Mouse (Mus musculus) effector memory CD4-positive, alpha-beta T cell, adult 5 months (primary cell): ENCODE measurements around the gene Fv1. TPM values are rescaled to one million over a fixed set of nuclear protein-coding genes. Genes with fewer than 3 reads are reported as not detected.

Source experiments
- polyA plus RNA-seq: library from polyadenylated mRNA; unstranded; fragments of 100-300 nt; shearing (Covaris generic); gene quantifications from one replicate; pipeline ENCODE4 v1.2.1, GENCODE M21; 2017

Fv1 gene
- 4.5 TPM for polyA plus RNA-seq

GRCm38 (mm10) chr4:147868450-147869031 lies at the start of gene Fv1, which contains the start of gene Miip:
TSS of gene Fv1 (plus strand) at chr4:147868979.
TSS of gene Miip (minus strand) at chr4:147868816.

GRCm38 (mm10) chr4:147847614-147848583 lies 20.9 kb upstream of the Fv1 start, which contains the start of gene Zfp933:
TSS of gene Zfp933 (minus strand) at chr4:147848366.

GRCm38 (mm10) chr4:147904313-147905089 lies 35.7 kb downstream of the Fv1 start, which contains the start of gene Mfn2:
TSS of gene Mfn2 (minus strand) at chr4:147904704.

Other genes starting within 250 kb of the Fv1 start
- 0.42 TPM for gene Zfp979, start 226.5 kb upstream of the Fv1 start, polyA plus RNA-seq
- not detected for gene Zfp534, start 166.4 kb upstream of the Fv1 start, polyA plus RNA-seq
- 12.6 TPM for gene Zfp984, start 59.2 kb upstream of the Fv1 start, polyA plus RNA-seq
- gene Zfp933, start 20.6 kb upstream of the Fv1 start, polyA plus RNA-seq = 4.6 TPM
- 70.6 TPM for gene Miip, start 163 bp upstream of the Fv1 start, polyA plus RNA-seq
- gene Mfn2, start 35.7 kb downstream of the Fv1 start, polyA plus RNA-seq = 30.7 TPM
- gene Plod1, start 67.8 kb downstream of the Fv1 start, polyA plus RNA-seq = 4.0 TPM
- 81.7 TPM for gene 2510039O18Rik, start 71.9 kb downstream of the Fv1 start, polyA plus RNA-seq
- gene Nppb, start 116.8 kb downstream of the Fv1 start, polyA plus RNA-seq = not detected
- not detected for gene Nppa, start 131.7 kb downstream of the Fv1 start, polyA plus RNA-seq
- 11.0 TPM for gene Clcn6, start 169.8 kb downstream of the Fv1 start, polyA plus RNA-seq
- gene Mthfr, start 170.1 kb downstream of the Fv1 start, polyA plus RNA-seq = 30.3 TPM
- gene Agtrap, start 219.1 kb downstream of the Fv1 start, polyA plus RNA-seq = 11.3 TPM